Mouse (Mus musculus) CH12.LX (cell line): Measurements from ENCODE around the gene Gm38392. TPM values are rescaled to one million over a fixed set of nuclear protein-coding genes. Genes with fewer than 3 reads are reported as not detected.

Experiments
- DNase-seq: peaks from one replicate; pipeline ENCODE4 v3.0.0-alpha.2; 2013; ENCODE audit errors: extremely low read depth
- H3K27ac ChIP-seq: 2 replicates; pipeline ENCODE4 v1.5.1; 2012; ENCODE audit warnings: low read depth, mild to moderate bottlenecking, control low read depth, moderate library complexity; ENCODE audit not compliant: insufficient read depth
- H3K27me3 ChIP-seq: replicated peaks from 2 replicates; pipeline ENCODE3; 2012; ENCODE audit warnings: inconsistent platforms
- H3K36me3 ChIP-seq, 2 experiments: replicated peaks in 1 of 2; 2 replicates each; pipeline versions ENCODE3 to v1.6.1; 2012; ENCODE audit warnings: inconsistent platforms in 1 of 2, low read length in 1 of 2, mild to moderate bottlenecking in 1 of 2, mixed read lengths in 1 of 2, moderate library complexity in 1 of 2; ENCODE audit not compliant: control insufficient read depth in 1 of 2, insufficient read depth in 1 of 2
- H3K4me1 ChIP-seq, 2 experiments: 2 replicates each; pipeline ENCODE4 v1.6.1; 2012; ENCODE audit warnings: inconsistent platforms in 1 of 2, moderate library complexity in 1 of 2; ENCODE audit not compliant: insufficient read depth in 2 of 2, control insufficient read depth in 1 of 2
- H3K4me2 ChIP-seq: 2 replicates; pipeline ENCODE4 v1.6.1; 2012; ENCODE audit warnings: low read depth, mild to moderate bottlenecking, control low read depth; ENCODE audit not compliant: poor library complexity, insufficient read depth, severe bottlenecking
- H3K4me3 ChIP-seq, 3 experiments: fragments of 150-350 bp in 1 of 3; sonication (generic) in 1 of 3; replicated peaks in 1 of 3; 2 replicates each; pipeline versions ENCODE3 to v1.5.1; 2011 to 2012; ENCODE audit warnings: low read depth in 2 of 3, low read length in 2 of 3, mild to moderate bottlenecking in 2 of 3, moderate library complexity in 2 of 3, control low read depth in 1 of 3, improper control_type of control experiment in 1 of 3, inconsistent platforms in 1 of 3, mixed read lengths in 1 of 3; ENCODE audit not compliant: poor library complexity in 1 of 3
- H3K79me2 ChIP-seq: replicated peaks from 2 replicates; pipeline ENCODE4 v1.6.1; 2012; ENCODE audit warnings: mild to moderate bottlenecking, moderate library complexity; ENCODE audit not compliant: control insufficient read depth, poor library complexity, insufficient read depth, severe bottlenecking; ENCODE audit errors: extremely low read depth
- H3K9ac ChIP-seq: 2 replicates; pipeline ENCODE4 v1.6.1; 2012; ENCODE audit warnings: low read depth, mild to moderate bottlenecking, control low read depth, moderate library complexity; ENCODE audit not compliant: insufficient read depth
- H3K9me3 ChIP-seq: replicated peaks from 2 replicates; pipeline ENCODE3; 2012; ENCODE audit warnings: low read length, inconsistent platforms, mixed read lengths
- BHLHE40 ChIP-seq: IDR thresholded peaks from 2 replicates; pipeline ENCODE4 v1.6.1; 2011; ENCODE audit warnings: mild to moderate bottlenecking, low read depth, low read length, improper control_type of control experiment
- CTCF ChIP-seq, 2 experiments: IDR thresholded peaks in 1 of 2; conservative IDR thresholded peaks in 1 of 2; 2 replicates each; pipeline ENCODE4 v1.5.1; 2011 to 2012; ENCODE audit warnings: low read depth in 2 of 2, low read length in 2 of 2, improper control_type of control experiment in 1 of 2, inconsistent platforms in 1 of 2, mild to moderate bottlenecking in 1 of 2, moderate library complexity in 1 of 2
- ELF1 ChIP-seq: IDR thresholded peaks from 2 replicates; pipeline ENCODE4 v1.6.1; 2014; ENCODE audit warnings: low read depth, mild to moderate bottlenecking, inconsistent platforms, low read length, improper control_type of control experiment
- EP300 ChIP-seq: IDR thresholded peaks from 2 replicates; pipeline ENCODE4 v1.6.1; 2011; ENCODE audit warnings: low read length, improper control_type of control experiment
- GABPA ChIP-seq: IDR thresholded peaks from 2 replicates; pipeline ENCODE4 v1.6.1; 2012; ENCODE audit warnings: low read depth, low read length, improper control_type of control experiment, inconsistent platforms; ENCODE audit not compliant: insufficient replicate concordance
- HCFC1 ChIP-seq: IDR thresholded peaks from 2 replicates; pipeline ENCODE4 v1.6.1; 2012; ENCODE audit warnings: low read depth, mild to moderate bottlenecking, inconsistent platforms, low read length, improper control_type of control experiment
- IRF4 ChIP-seq: IDR thresholded peaks from 2 replicates; pipeline ENCODE4 v1.6.1; 2014; ENCODE audit warnings: low read depth, mild to moderate bottlenecking, inconsistent platforms, low read length, improper control_type of control experiment
- JUN ChIP-seq: IDR thresholded peaks from 2 replicates; pipeline ENCODE4 v1.6.1; 2011; ENCODE audit warnings: low read depth, mild to moderate bottlenecking, low read length, improper control_type of control experiment, moderate library complexity; ENCODE audit not compliant: insufficient read depth
- JUND ChIP-seq: conservative IDR thresholded peaks from 2 replicates; pipeline ENCODE4 v1.6.1; 2011; ENCODE audit warnings: low read depth, low read length, improper control_type of control experiment
- MAZ ChIP-seq: IDR thresholded peaks from 2 replicates; pipeline ENCODE4 v1.6.1; 2012; ENCODE audit warnings: low read depth, mild to moderate bottlenecking, inconsistent platforms, low read length, improper control_type of control experiment, moderate library complexity
- MEF2A ChIP-seq: IDR thresholded peaks from 2 replicates; pipeline ENCODE4 v1.6.1; 2014; ENCODE audit warnings: low read depth, mild to moderate bottlenecking, inconsistent platforms, low read length, improper control_type of control experiment, borderline replicate concordance
- MXI1 ChIP-seq: IDR thresholded peaks from 2 replicates; pipeline ENCODE4 v1.6.1; 2011; ENCODE audit warnings: mild to moderate bottlenecking, low read depth, low read length, improper control_type of control experiment
- MYC ChIP-seq: IDR thresholded peaks from 2 replicates; pipeline ENCODE4 v1.6.1; 2011; ENCODE audit warnings: low read depth, mild to moderate bottlenecking, improper control_type of control experiment, low read length
- RCOR1 ChIP-seq: conservative IDR thresholded peaks from 2 replicates; pipeline ENCODE4 v1.6.1; 2012; ENCODE audit warnings: low read depth, mild to moderate bottlenecking, inconsistent platforms, low read length, improper control_type of control experiment
- SIN3A ChIP-seq: IDR thresholded peaks from 2 replicates; pipeline ENCODE4 v1.6.1; 2012; ENCODE audit warnings: low read length, improper control_type of control experiment, inconsistent platforms
- SMC3 ChIP-seq: IDR thresholded peaks from 2 replicates; pipeline ENCODE4 v1.6.1; 2011; ENCODE audit warnings: low read depth, low read length, improper control_type of control experiment
- TCF12 ChIP-seq: IDR thresholded peaks from 2 replicates; pipeline ENCODE4 v1.6.1; 2014; ENCODE audit warnings: low read depth, mild to moderate bottlenecking, inconsistent platforms, low read length, improper control_type of control experiment
- UBTF ChIP-seq: IDR thresholded peaks from 2 replicates; pipeline ENCODE4 v1.6.1; 2012; ENCODE audit warnings: low read depth, mild to moderate bottlenecking, inconsistent platforms, low read length, improper control_type of control experiment, moderate library complexity
- USF1 ChIP-seq: IDR thresholded peaks from 2 replicates; pipeline ENCODE4 v1.6.1; 2014; ENCODE audit warnings: low read depth, mild to moderate bottlenecking, inconsistent platforms, low read length, improper control_type of control experiment
- USF2 ChIP-seq: conservative IDR thresholded peaks from 2 replicates; pipeline ENCODE4 v1.6.1; 2011; ENCODE audit warnings: low read depth, low read length, improper control_type of control experiment
- ZC3H11A ChIP-seq: IDR thresholded peaks from 2 replicates; pipeline ENCODE4 v1.6.1; 2012; ENCODE audit warnings: low read depth, mild to moderate bottlenecking, inconsistent platforms, low read length, improper control_type of control experiment
- ZMIZ1 ChIP-seq: IDR thresholded peaks from 2 replicates; pipeline ENCODE4 v1.6.1; 2012; ENCODE audit warnings: low read depth, mild to moderate bottlenecking, inconsistent platforms, low read length, improper control_type of control experiment
- ZNF384 ChIP-seq: IDR thresholded peaks from 2 replicates; pipeline ENCODE4 v1.6.1; 2012; ENCODE audit warnings: low read depth, low read length, improper control_type of control experiment, inconsistent platforms
- dilution Hi-C: fragments of 300-500 bp; cut with MboI; formaldehyde crosslinking; loops from 2 replicates; pipeline ENCODE4 v1.14.3; 2020; ENCODE audit warnings: low sequenced_read_pairs; ENCODE audit not compliant: extremely low pct_unique_long_range_greater_than_20kb, extremely low pct_ligation_motif_present
- in situ Hi-C: fragments of 300-500 bp; cut with MboI; formaldehyde crosslinking; loops from 3 replicates; pipeline ENCODE4 v1.14.3; 2019; ENCODE audit warnings: low sequenced_read_pairs, low pct_ligation_motif_present, low pct_unique_long_range_greater_than_20kb, mixed read lengths
- polyA plus RNA-seq: library from polyadenylated mRNA; unstranded; fragments of >175 nt; gene quantifications from 2 replicates; pipeline ENCODE4 v1.2.1, GENCODE M21; 2012; ENCODE audit warnings: low read depth; ENCODE audit not compliant: insufficient read length
- total RNA-seq, 2 experiments: library from RNA; depleted of rRNA; stranded (reverse); fragments of 300-350 nt in 1 of 2; fragments of >200 nt in 1 of 2; gene quantifications; 2 replicates each; pipeline ENCODE4 v1.2.3; 2012 to 2014

The Gm38392 gene
- total and polyA plus RNA-seq, 3 experiments, result not detected

- no peak for DNase-seq
- Histone ChIP-seq H3K4me1 (no peaks in the 10 kb centered on the region; a peak in 1 of 4 replicates), H3K27ac (no peak overlapping the region), H3K9ac (no peak overlapping the region), H3K4me2 (no peak overlapping the region), H3K9me3 (peaks cover 9% of the 10 kb centered on the region), H3K4me3 (no peak overlapping the region), H3K27me3 (peaks cover 93% of the 10 kb centered on the region), H3K79me2 (no peaks in the 10 kb centered on the region), H3K36me3 (no peaks in the 10 kb centered on the region)
- no peak for TF ChIP-seq ZNF384
- no peak for TF ChIP-seq JUN
- no peak for TF ChIP-seq GABPA
- TF ChIP-seq USF1, result no peak
- TF ChIP-seq MEF2A, result no peak
- TF ChIP-seq HCFC1, result no peak
- TF ChIP-seq IRF4, result no peak
- TF ChIP-seq MXI1, result no peak
- dilution Hi-C loops (no loop called here), in situ Hi-C loops (no loop called here)
These were observed 71.9 kb downstream of the Gm38392 start for GRCm38 (mm10) chr3:88214971-88215552.

GRCm38 (mm10) chr3:88214197-88214938 lies 72.6 kb downstream of the Gm38392 start:
- no peak for DNase-seq
- no peak overlapping the region for H3K4me2 ChIP-seq
- H3K27ac ChIP-seq, result no peak overlapping the region
- H3K27me3 ChIP-seq, result peaks cover 93% of the 10 kb centered on the region
- H3K9ac ChIP-seq, result no peak overlapping the region
- no peaks in the 10 kb centered on the region; a peak in 1 of 4 replicates for H3K4me1 ChIP-seq
- dilution Hi-C loops (no loop called here), in situ Hi-C loops (no loop called here)
- H3K4me3 ChIP-seq, result no peak overlapping the region
- no peak for TF ChIP-seq BHLHE40
- TF ChIP-seq JUN, result no peak
- H3K9me3 ChIP-seq, result peaks cover 9% of the 10 kb centered on the region
- no peaks in the 10 kb centered on the region for H3K36me3 ChIP-seq
- no peaks in the 10 kb centered on the region for H3K79me2 ChIP-seq

GRCm38 (mm10) chr3:88213019-88213418 lies 74.0 kb downstream of the Gm38392 start:
- DNase-seq, result no peak
- Histone ChIP-seq H3K27ac (no peak overlapping the region), H3K4me2 (no peak overlapping the region), H3K9me3 (peaks cover 9% of the 10 kb centered on the region), H3K79me2 (no peaks in the 10 kb centered on the region), H3K27me3 (peaks cover 95% of the 10 kb centered on the region), H3K9ac (no peak overlapping the region), H3K4me3 (no peak overlapping the region), H3K4me1 (no peaks in the 10 kb centered on the region; a peak in 1 of 4 replicates), H3K36me3 (no peaks in the 10 kb centered on the region)
- in situ Hi-C loops, result no loop called here
- dilution Hi-C loops, result no loop called here
- TF ChIP-seq ZMIZ1 (no peak), SIN3A (no peak), TCF12 (no peak), MYC (no peak), USF1 (no peak), EP300 (no peak), MEF2A (no peak), USF2 (no peak), GABPA (no peak), MAZ (no peak), BHLHE40 (no peak), SMC3 (no peak), UBTF (no peak), ELF1 (no peak), MXI1 (no peak), JUND (no peak), ZC3H11A (no peak), RCOR1 (no peak), CTCF (conservative IDR thresholded peaks at IDR 0.05 in 1 of 2, IDR thresholded peaks at IDR 0.05 in 1 of 2; ENCODE audit: low read depth in 2 of 2, low read length in 2 of 2) (no peak), IRF4 (no peak)
